Mouse (Mus musculus): ENCODE data around the gene Fgf23.

DNA sequence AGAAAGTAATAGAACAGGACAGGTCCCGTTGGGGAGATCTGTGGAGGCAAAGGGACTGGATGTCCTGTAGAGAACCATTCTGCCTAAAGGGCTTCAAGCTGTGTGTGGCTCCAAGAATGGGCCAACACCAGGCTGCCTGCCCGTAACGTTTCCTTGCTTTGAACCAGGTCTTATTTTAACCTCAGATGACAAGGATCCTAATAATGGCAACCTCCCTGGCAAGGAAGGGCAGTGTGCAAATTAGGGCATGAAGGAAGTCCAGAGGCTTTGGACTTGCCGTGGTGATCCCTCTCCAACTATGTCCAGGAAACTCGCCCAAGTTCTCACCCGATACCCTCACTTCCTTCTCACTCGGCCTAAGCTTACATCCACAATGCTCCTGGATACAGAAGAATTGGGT is 47.9 kb upstream of the Fgf23 start:
- no peak for TF ChIP-seq CTCF (IDR thresholded peaks at IDR 0.05)
- no peak for TF ChIP-seq EP300 (IDR thresholded peaks at IDR 0.05)
